Mouse (Mus musculus) spleen, adult 2 months (tissue): ENCODE data around the gene Mynn.

Experiments
- CTCF ChIP-seq: fragments of 200-500 bp; IDR thresholded peaks from 2 replicates; pipeline ENCODE4 v1.5.1; 2011; ENCODE audit warnings: mild to moderate bottlenecking, inconsistent platforms; ENCODE audit not compliant: insufficient read depth, insufficient read length, insufficient replicate concordance; ENCODE audit errors: extremely low read depth
- POLR2A ChIP-seq: fragments of 200-500 bp; IDR thresholded peaks from 2 replicates; pipeline ENCODE4 v1.6.1; 2011; ENCODE audit warnings: low read depth, low read length, inconsistent platforms

DNA sequence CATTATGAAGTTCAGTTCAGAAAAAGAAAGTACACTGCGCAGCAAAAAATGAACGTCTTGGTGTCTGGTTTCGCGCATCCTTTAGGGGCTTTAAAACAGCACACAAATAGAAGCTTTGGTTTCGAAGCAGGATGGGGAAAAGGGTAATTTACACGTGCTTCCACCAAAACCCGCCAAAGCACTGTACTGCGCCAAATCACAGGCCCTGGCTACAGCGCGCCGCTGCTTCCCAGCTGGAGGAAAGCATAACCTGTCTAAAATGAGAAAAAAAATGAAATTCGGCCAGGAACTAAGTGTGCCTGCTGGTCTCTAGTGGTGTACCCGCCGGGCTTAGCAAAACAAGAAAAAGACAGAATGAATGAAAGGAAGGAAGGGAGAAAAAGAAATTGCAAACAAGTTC is 1.1 kb upstream of the Mynn start:
- TF ChIP-seq POLR2A (no peak), CTCF (no peak)
